Mouse (Mus musculus) kidney, adult 2 months (tissue): ENCODE measurements around the gene Zc3h18.

Source experiments
- CTCF ChIP-seq: fragments of 200-500 bp; conservative IDR thresholded peaks from 2 replicates; pipeline ENCODE4 v1.5.1; 2011; ENCODE audit warnings: low read depth, mild to moderate bottlenecking, control low read depth, low read length, moderate library complexity, mixed read lengths; ENCODE audit not compliant: insufficient read depth, insufficient read length
- POLR2A ChIP-seq: fragments of 200-500 bp; IDR thresholded peaks from one replicate; pipeline ENCODE4 v1.6.1; 2011; ENCODE audit warnings: low read depth, low read length, control low read depth

- TF ChIP-seq CTCF (no peak), POLR2A (no peak)
Measured at GRCm38 (mm10) chr8:122431694-122432442, 55.5 kb downstream of the Zc3h18 start.
